Mouse (Mus musculus) myocyte (in vitro differentiated cells): ENCODE measurements around the gene Ung. TPM values are rescaled to one million over a fixed set of nuclear protein-coding genes. Genes with fewer than 3 reads are reported as not detected.

Source experiments
- H3K27me3 ChIP-seq: one replicate; pipeline ENCODE4 v1.6.1; 2011; ENCODE audit not compliant: control insufficient read depth, insufficient read depth, insufficient read length
- H3K36me3 ChIP-seq: one replicate; pipeline ENCODE4 v1.6.1; 2011; ENCODE audit not compliant: control insufficient read depth, insufficient read depth
- H3K4me2 ChIP-seq: one replicate; pipeline ENCODE4 v1.6.1; 2011; ENCODE audit warnings: low read depth, control low read depth
- H3K4me3 ChIP-seq: one replicate; pipeline ENCODE4 v1.5.1; 2011; ENCODE audit warnings: mild to moderate bottlenecking, control low read depth, moderate library complexity
- H3K79me2 ChIP-seq: one replicate; pipeline ENCODE4 v1.6.1; 2011; ENCODE audit not compliant: control insufficient read depth, insufficient read depth
- H3ac ChIP-seq: one replicate; pipeline ENCODE4 v1.6.1; 2011; ENCODE audit not compliant: control insufficient read depth, insufficient read length
- CEBPB ChIP-seq: IDR thresholded peaks from 2 replicates; pipeline ENCODE4 v1.6.1; 2011; ENCODE audit warnings: mild to moderate bottlenecking, moderate library complexity; ENCODE audit not compliant: poor library complexity, insufficient read depth, severe bottlenecking
- E2F4 ChIP-seq: IDR thresholded peaks from one replicate; pipeline ENCODE4 v1.6.1; 2011; ENCODE audit warnings: mild to moderate bottlenecking, control low read depth, moderate library complexity; ENCODE audit not compliant: insufficient read depth
- MAX ChIP-seq: IDR thresholded peaks from one replicate; pipeline ENCODE4 v1.6.1; 2011; ENCODE audit warnings: low read depth, mild to moderate bottlenecking, control low read depth
- MYOD1 ChIP-seq, 3 experiments: IDR thresholded peaks; one replicate each; pipeline ENCODE4 v1.6.1; 2011; ENCODE audit warnings: control low read depth in 2 of 3, low read depth in 2 of 3, mild to moderate bottlenecking in 2 of 3, moderate library complexity in 1 of 3; ENCODE audit not compliant: insufficient read length in 2 of 3, control insufficient read depth in 1 of 3
- MYOG ChIP-seq, 3 experiments: IDR thresholded peaks; one replicate each; pipeline ENCODE4 v1.6.1; 2011; ENCODE audit warnings: control low read depth in 2 of 3, low read depth in 2 of 3, mild to moderate bottlenecking in 2 of 3; ENCODE audit not compliant: insufficient read length in 2 of 3, control insufficient read depth in 1 of 3, insufficient read depth in 1 of 3
- POLR2A ChIP-seq: IDR thresholded peaks from one replicate; pipeline ENCODE4 v1.6.1; 2011; ENCODE audit warnings: low read depth, mild to moderate bottlenecking, control low read depth, moderate library complexity; ENCODE audit not compliant: insufficient read length
- POLR2AphosphoS2 ChIP-seq: IDR thresholded peaks from one replicate; pipeline ENCODE4 v1.6.1; 2011; ENCODE audit warnings: low read depth, control low read depth; ENCODE audit not compliant: insufficient read length
- REST ChIP-seq: IDR thresholded peaks from one replicate; pipeline ENCODE4 v1.6.1; 2011; ENCODE audit warnings: mild to moderate bottlenecking, control low read depth, moderate library complexity; ENCODE audit not compliant: insufficient read depth, insufficient read length
- SRF ChIP-seq: IDR thresholded peaks from one replicate; pipeline ENCODE4 v1.6.1; 2011; ENCODE audit warnings: low read depth; ENCODE audit not compliant: control insufficient read depth, insufficient read length
- TCF12 ChIP-seq: IDR thresholded peaks from one replicate; pipeline ENCODE4 v1.6.1; 2011; ENCODE audit warnings: mild to moderate bottlenecking, control low read depth; ENCODE audit not compliant: poor library complexity, insufficient read depth, severe bottlenecking
- TCF3 ChIP-seq: IDR thresholded peaks from one replicate; pipeline ENCODE4 v1.6.1; 2011; ENCODE audit warnings: low read depth, control low read depth; ENCODE audit not compliant: insufficient read length
- USF1 ChIP-seq: IDR thresholded peaks from one replicate; pipeline ENCODE4 v1.6.1; 2011; ENCODE audit warnings: low read depth, mild to moderate bottlenecking, control low read depth, moderate library complexity
- polyA plus RNA-seq: library from polyadenylated mRNA; unstranded; fragments of >200 nt; fragmentation: generic; extraction: Trizol; gene quantifications from one replicate; pipeline ENCODE4 v1.2.1, GENCODE M21; 2012; ENCODE audit warnings: missing spikeins

Gene Ung
- polyA plus RNA-seq, 1 experiment, result 2.7 TPM

DNA sequence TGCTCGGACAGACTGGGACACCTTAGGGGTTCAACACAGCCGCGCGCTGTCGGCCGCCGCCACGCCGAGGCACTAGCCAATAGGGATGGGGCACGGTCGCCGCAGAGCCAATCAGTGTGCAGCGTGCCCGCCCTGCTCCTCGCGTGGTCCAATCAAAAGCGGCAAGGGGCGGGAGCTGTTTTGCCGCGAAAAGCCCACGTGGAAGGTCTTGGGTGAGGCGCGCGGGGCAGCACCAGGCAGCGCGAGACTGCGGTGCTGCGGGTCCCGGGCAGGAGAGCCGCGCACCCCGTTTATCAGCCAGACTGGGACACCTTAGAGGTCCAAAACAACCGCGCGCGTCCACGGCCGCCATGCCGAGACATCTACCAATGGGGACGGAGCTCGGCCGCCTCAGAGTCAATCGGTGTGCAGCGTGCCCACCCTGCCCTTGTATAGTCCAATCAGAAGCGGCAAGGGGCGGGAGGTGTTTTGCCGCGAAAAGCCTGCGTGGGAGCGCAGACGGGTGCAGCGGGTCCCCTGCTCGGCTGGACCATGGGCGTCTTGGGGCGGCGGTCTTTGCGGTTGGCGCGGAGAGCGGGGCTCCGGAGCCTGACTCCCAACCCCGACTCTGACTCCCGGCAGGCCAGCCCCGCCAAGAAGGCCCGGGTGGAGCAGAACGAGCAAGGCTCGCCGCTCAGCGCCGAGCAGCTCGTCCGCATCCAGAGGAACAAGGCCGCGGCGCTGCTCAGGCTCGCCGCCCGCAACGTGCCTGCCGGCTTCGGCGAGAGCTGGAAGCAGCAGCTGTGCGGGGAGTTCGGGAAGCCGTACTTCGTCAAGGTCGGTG is 723 bp downstream of the Ung start:
- Histone ChIP-seq H3K4me2 (peak overlapping the region; percentile 92), H3K4me3 (peak overlapping the region; percentile 19), H3K36me3 (no peaks in the 10 kb centered on the region), H3K27me3 (no peaks in the 10 kb centered on the region), H3ac (peak overlapping the region; percentile 25), H3K79me2 (no peaks in the 10 kb centered on the region)
- TF ChIP-seq MYOD1 (IDR thresholded peaks at IDR 0.05; ENCODE audit: control insufficient read depth in 1 of 3, insufficient read length in 2 of 3, low read depth in 2 of 3) (no peak), POLR2AphosphoS2 (no peak), CEBPB (no peak), E2F4 (peak; percentile 70), USF1 (no peak), POLR2A (no peak), MYOG (IDR thresholded peaks at IDR 0.05; ENCODE audit: control insufficient read depth in 1 of 3, insufficient read depth in 1 of 3, insufficient read length in 2 of 3, low read depth in 2 of 3) (peak in 1 of 3 experiments; percentile 23), MAX (peak; percentile 75), SRF (no peak), TCF12 (no peak)

DNA sequence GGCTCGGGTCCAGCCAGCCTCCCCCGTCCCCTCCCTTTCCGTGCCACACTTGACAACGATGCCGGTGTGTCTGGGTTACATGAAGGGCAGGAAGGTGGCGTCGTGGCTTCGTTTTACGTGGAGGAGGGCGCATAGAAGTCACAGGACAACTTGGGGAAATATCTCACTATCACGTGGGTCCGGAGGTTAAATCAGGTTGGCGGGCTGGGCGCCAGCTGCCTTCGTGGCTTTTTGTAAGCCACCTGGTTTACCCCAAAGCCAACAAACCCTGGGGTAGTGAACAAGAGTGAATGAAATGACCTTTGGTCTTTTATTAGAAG is 1.3 kb downstream of the Ung start:
- Histone ChIP-seq H3ac (peak overlapping the region; percentile 25), H3K4me3 (peak overlapping the region; percentile 19), H3K27me3 (no peaks in the 10 kb centered on the region), H3K79me2 (no peaks in the 10 kb centered on the region), H3K4me2 (peak overlapping the region; percentile 92), H3K36me3 (no peaks in the 10 kb centered on the region)
- TF ChIP-seq MAX (no peak), MYOD1 (IDR thresholded peaks at IDR 0.05; ENCODE audit: control insufficient read depth in 1 of 3, insufficient read length in 2 of 3, low read depth in 2 of 3) (no peak), USF1 (no peak), TCF3 (no peak), E2F4 (no peak), CEBPB (no peak), POLR2A (no peak), REST (no peak), SRF (no peak), TCF12 (no peak), POLR2AphosphoS2 (no peak), MYOG (IDR thresholded peaks at IDR 0.05; ENCODE audit: control insufficient read depth in 1 of 3, insufficient read depth in 1 of 3, insufficient read length in 2 of 3, low read depth in 2 of 3) (no peak)

DNA sequence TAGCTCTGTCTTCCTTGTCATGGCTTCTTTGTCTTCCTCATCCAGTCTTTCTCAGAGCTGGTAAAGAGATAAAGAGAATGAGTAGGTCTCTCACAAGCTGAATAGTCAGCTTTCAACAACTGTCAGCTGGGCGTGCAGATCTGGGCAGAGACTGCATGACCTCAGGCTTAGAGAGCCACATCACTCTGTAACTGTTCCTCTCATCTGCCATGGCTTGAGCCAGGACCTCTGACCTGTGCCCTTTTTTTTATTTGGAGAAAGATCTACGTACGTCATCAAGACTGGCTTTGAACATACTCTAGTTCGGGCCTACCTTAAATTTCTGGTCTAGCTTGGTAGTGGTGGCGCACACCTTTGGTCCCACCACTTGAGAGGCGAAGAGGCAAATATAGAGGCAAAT is 2.7 kb downstream of the Ung start:
- TF ChIP-seq CEBPB (no peak), USF1 (no peak), E2F4 (no peak), POLR2A (no peak), SRF (no peak), TCF12 (no peak), REST (no peak), MYOD1 (IDR thresholded peaks at IDR 0.05; ENCODE audit: control insufficient read depth in 1 of 3, insufficient read length in 2 of 3, low read depth in 2 of 3) (no peak), TCF3 (no peak), MYOG (IDR thresholded peaks at IDR 0.05; ENCODE audit: control insufficient read depth in 1 of 3, insufficient read depth in 1 of 3, insufficient read length in 2 of 3, low read depth in 2 of 3) (no peak), POLR2AphosphoS2 (no peak), MAX (no peak)

DNA sequence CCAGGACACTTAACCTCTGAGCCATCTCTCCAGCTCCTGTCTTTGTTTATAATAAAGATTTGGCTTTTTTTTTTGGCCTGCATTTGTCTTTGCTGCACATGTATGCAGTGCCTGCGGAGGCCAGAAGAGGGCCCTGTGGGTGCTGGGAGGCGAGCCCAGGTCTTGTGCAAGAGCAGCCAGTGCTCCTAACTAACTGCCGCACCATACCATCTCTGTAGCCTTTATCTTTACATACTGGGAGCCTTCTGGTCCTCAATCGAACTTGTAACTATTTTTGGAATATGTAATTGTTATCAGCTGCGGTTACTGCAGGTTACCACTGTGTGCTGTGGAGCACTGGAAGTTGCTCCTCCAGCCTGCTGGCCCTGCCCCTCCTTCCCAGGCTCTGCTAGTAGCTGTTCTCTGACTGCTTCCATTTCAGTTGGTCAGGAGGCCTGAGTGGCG is 3.9 kb downstream of the Ung start:
- no peak overlapping the region for H3K4me2 ChIP-seq
- TF ChIP-seq REST (no peak), MYOD1 (IDR thresholded peaks at IDR 0.05; ENCODE audit: control insufficient read depth in 1 of 3, insufficient read length in 2 of 3, low read depth in 2 of 3) (no peak), MAX (no peak)
- no peaks in the 10 kb centered on the region for H3K79me2 ChIP-seq
- H3K4me3 ChIP-seq, result no peak overlapping the region
- H3ac ChIP-seq, result no peak overlapping the region
- H3K36me3 ChIP-seq, result no peaks in the 10 kb centered on the region
- no peaks in the 10 kb centered on the region for H3K27me3 ChIP-seq

More for the DNA sequence above, 2.7 kb downstream of the Ung start:
- Histone ChIP-seq H3K36me3 (no peaks in the 10 kb centered on the region), H3ac (no peak overlapping the region), H3K79me2 (no peaks in the 10 kb centered on the region), H3K27me3 (no peaks in the 10 kb centered on the region), H3K4me2 (no peak overlapping the region), H3K4me3 (no peak overlapping the region)

DNA sequence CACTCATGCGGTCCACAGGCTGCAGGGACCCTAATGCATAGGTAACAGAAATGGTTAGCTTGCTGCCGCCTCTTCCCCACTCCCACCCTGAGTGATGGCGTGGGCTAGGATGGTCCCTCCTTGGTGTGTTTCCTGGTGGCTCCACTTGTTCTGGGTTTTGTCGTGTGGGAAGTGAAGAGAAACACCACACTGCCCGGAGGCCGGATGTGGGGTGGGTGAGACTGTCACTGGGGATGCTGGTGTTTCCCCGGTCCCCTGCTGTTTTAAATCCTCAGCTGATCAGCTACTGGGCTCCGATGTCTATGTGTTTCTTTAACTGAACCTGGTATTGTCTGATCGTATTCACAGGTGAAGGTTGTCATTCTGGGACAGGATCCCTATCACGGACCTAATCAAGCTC is 5.3 kb downstream of the Ung start:
- TF ChIP-seq REST, result no peak
- no peak for TF ChIP-seq MAX
- no peak for TF ChIP-seq MYOG (IDR thresholded peaks at IDR 0.05; ENCODE audit: control insufficient read depth in 1 of 3, insufficient read depth in 1 of 3, insufficient read length in 2 of 3, low read depth in 2 of 3)
- TF ChIP-seq MYOD1 (IDR thresholded peaks at IDR 0.05; ENCODE audit: control insufficient read depth in 1 of 3, insufficient read length in 2 of 3, low read depth in 2 of 3), result no peak
- no peak for TF ChIP-seq E2F4
- no peak for TF ChIP-seq POLR2AphosphoS2
- TF ChIP-seq POLR2A, result no peak
- TF ChIP-seq USF1, result no peak
- no peak for TF ChIP-seq TCF3
- no peak for TF ChIP-seq CEBPB
- TF ChIP-seq SRF, result no peak
- no peak for TF ChIP-seq TCF12

More for the DNA sequence above, 5.3 kb downstream of the Ung start:
- Histone ChIP-seq H3K27me3 (no peaks in the 10 kb centered on the region), H3K36me3 (no peaks in the 10 kb centered on the region), H3K79me2 (no peaks in the 10 kb centered on the region), H3ac (no peak overlapping the region), H3K4me3 (no peak overlapping the region), H3K4me2 (no peak overlapping the region)
